Mouse (Mus musculus): ENCODE measurements around the gene Tkfc.
A peak's percentile ranks its signal among the peaks of the same experiment; 100 is the strongest.

The Tkfc gene

DNA sequence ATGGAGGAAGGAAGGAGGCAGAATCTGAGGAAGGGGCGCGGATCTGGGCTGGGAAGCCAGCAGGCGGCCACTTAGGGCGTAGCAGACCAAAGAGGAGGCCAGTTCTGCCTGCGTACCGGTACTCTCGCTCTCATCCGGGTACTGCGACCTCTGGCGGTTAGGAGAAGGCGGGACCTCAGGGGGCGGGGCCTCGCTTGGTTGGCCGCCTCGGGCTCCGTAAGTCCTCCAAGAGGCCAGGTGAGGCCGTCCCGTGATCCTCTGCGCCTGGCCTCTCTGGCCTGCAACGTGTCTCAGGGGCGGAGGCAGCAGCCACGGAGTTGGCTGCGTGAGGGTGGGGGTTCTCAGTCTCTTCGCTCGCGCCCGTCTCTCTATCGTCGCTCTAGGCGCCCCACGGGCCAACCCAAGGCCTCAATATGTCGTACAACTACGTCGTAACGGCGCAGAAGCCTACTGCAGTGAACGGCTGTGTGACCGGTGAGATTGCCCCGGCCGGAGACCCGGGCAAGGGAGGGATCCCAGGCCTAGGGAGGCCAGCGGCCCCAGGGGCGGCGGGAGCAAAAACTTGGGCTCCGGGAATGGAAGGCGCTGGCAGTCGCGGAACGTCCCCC, at the start of gene Tkfc, which contains the start of gene Ddb1:
Tkfc (minus strand) TSS at position 362 of the 608 bp plus-strand sequence.
Ddb1 (plus strand) TSS at position 35 of the 608 bp plus-strand sequence.
- peak; percentile 99 for DNase-seq

DNA sequence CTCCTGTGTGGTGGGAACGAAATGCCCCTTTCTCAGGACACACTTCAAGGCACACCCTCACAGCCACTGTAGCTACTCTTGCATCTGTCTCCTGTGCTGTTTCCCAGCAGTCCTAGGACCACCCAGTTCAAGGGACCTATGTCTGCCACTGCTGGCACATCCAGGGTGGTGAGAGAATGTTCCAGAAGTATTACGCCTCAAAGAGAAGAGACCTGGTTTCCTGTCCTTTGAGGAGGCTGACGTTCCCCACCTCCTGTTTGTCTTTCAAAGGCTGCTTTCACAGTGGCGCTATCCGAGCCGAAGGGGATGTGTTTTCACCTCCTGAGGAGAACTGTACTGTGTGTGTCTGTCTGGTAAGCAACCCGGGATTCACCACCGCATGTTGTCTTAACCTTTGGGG, 42.7 kb upstream of the Tkfc start:
- DNase-seq: no peak

DNA sequence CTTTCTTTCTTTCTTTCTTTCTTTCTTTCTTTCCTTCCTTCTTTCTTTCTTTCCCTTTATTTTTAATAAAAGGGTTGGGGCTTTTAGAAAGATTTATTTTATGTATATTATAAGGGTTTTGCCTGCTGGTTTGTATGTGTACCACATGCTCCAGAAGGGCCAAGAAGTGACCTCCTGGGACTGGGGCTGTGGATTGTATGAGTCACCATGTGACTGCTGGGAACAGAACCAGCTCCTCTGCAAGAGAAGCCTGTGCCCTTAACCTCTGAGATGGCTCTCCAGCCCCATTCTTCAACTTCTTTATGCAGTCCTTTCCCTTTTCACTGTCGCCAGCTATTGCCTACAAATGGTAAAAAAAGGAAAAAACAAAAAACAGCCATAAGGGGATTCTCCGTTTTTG, 40.2 kb upstream of the Tkfc start:
- DNase-seq: no peak

DNA sequence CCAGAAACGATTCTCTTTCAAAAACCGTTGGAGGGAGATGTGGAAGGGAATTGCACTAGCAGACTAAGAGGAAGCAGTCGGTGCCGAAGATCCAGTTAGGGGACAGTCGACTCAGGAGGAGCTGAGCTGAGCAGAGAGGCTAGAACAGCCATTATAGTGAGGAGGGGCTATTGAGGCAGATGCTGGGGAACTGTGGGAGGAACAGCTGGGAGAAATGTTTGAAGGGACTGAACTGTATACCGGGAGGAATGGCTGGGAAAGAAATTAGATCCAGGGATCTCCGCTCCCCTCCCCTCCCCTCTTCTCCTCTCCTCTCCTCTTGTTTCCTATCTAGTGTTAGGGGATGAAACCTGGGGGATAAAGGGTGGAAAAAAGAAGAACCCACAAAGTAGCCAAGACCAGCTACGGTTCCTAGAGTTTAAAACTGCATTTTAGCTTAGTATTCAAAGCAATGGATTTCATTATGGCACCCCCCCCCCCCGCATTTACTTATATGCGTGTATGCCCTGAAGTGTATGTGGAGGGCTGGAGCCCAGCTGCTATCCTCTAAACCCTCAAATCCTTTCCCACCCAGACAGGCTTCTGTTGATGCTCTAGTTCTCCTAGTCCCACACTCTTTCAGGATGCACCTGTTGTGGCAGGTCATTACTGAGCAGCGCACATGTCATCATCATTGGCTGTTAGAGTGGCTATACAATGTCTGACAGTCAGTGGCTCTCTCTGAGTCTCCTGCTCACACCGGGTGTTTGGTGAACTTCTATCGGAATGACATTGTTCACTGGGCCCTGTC, 35.3 kb upstream of the Tkfc start:
- no peak for DNase-seq

DNA sequence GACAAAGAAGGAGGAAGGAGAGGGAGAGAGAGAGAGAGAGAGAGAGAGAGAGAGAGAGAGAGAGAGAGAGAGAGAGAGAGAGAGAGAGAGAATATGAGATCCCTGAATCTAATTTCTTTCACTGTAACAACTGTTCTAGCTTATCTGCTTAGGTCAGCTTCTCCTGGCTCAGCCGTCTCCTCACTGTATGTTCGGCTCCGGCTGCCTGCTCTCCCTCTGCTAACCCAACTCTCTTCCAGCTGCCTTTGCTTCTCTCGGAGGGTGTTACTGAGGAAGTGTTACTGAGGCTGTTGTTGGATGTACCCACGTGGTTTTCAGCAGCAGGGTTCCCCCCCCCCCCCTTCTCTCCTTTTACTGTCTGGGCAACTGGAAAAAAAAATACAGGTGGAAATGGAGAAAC, 34.6 kb upstream of the Tkfc start:
- DNase-seq: no peak

DNA sequence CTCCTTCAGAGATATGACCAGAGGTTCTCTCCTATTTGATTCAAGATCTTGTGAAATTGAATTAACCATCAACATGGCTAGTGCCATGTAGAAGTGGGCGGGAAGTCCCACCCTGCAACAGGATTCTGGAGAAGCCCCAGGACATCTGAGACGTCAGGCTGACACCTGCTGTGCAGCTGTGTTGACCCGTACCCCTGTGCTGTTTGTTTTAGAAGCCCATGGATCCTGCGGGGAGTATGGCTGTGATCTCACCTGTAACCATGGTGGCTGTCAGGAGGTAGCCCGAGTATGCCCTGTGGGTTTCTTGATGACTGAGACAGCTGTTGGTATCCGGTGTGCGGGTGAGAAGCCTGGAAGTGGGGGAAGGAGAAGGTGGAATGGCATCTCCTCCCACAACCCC, 32.4 kb upstream of the Tkfc start:
- no peak for DNase-seq

DNA sequence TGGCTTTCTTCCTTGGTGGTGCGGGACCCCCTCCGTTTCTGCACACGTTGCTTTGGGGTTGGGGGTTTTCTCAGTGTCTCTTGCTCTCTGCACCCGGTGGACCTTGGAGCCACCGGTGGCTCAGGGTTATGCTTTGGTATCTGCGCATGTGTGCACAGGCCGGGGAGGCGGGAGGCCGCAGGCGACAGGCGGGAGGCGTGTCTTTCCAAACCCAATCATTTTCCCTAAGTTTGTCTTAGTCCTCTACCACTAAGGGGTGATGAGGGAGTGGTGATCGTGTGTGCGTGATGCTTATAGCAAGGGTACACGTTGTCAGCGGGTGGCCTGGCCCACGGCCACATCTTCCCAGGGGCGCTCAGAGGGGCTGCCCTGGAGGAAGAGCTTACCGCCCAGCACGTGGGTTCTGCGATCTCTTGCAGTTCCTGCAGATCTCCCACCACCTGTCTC, 29.4 kb upstream of the Tkfc start:
- DNase-seq: peak; percentile 81

DNA sequence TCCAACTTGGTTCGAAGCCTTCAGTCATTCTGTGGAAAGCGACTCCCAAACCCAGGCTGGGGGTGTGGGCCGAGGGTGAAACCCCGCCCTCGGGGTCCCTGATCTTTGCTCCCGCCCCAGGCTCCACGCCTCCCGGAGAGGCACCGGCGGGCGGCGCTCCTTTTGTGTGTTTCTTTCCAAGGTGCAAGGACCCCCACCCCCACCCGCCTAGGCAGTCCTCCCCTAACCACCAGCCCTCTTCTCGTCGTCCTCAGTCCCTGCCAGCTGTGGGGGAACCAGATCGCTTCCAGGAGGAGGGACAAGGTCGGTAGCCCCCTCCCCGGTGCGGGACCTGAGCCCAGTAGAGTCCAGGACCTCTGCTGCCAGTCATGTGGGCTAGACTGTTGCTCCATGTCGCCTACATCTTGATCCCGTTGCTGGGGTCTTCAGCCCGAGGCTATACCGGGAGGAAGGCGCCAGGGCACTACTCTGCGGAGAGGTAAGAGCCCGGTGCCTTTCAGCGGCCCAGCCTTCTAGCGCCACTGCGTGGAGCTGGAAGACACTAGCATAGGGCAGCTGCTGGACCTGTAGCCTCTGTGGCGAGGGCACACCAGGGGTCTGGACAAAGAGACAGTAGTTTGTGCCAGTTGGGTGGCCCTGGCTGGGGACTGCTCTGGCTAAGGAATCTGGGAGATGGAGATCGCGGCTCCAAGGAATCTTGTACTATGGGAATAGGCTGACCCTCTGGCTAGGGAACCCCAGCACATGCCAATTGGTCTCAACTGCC, 28.8 kb upstream of the Tkfc start, which contains the start of gene Vwce:
Vwce (plus strand) TSS at position 108 of the 766 bp plus-strand sequence.
- DNase-seq: peak; percentile 64

DNA sequence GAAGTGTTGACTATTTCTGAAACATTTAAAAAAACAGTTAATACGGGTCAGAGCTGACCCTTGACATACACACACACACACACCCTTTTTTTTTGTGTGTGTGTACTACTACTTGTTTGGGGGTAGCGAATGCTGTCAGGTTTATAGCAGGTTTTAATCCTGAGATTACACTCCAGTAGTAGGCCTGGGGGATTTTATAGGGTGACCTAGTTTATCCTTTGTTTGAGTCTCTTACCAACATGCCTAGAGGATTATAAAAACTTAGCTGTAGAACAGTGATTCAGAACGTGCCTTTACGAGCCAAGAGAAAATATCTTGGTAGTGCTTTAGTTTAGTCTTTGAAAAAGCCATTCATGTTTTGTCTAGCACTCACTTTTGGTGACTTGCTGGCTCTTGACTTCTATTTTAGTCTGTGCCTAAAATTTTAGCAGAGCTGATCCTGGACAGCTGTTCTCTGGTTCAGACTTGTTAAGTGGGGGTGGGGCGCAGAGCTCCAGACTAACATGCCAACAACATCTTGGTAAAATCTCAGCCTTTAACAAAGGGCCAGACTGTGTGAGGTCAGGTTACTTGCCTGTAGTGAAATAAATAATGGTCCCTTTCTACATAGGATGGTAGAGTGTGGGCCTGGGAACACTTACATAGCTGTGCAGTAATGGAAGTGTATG, 3.3 kb upstream of the Tkfc start:
- no peak for DNase-seq

DNA sequence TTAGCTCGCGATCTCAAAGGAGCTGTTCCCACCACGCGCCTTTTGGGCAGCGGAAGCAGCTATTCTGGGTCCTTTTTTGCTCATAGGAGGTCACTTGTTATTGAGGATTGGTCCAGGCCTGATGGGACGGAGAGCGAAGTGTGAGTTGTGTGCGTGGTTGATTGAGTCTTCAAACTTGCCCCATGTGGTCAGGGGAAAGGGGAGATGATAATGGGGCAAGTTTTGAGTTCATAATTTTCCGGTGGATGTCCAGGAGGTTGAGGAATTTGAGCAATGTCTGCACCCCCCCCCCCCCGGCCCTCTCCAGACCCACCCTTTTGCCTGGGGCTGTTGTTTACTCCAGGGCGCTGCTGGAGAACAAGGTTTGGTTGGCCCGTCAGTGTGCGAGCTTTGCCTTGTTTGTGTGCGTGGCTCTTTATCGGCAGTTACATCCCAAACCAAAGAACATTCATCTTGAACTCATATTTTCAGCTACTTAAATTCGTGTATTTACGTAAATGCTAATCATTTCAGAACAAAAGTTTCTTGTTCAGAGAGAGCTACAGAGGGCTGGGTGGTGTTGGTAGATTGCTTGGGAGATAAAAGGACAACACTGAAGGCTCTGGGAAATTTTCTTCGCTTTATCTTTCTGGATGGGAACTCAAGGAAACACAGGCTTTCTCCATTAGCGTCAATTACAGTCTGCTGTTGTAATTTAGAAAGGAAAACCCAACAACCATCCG, 608 bp upstream of the Tkfc start:
- no peak for DNase-seq

DNA sequence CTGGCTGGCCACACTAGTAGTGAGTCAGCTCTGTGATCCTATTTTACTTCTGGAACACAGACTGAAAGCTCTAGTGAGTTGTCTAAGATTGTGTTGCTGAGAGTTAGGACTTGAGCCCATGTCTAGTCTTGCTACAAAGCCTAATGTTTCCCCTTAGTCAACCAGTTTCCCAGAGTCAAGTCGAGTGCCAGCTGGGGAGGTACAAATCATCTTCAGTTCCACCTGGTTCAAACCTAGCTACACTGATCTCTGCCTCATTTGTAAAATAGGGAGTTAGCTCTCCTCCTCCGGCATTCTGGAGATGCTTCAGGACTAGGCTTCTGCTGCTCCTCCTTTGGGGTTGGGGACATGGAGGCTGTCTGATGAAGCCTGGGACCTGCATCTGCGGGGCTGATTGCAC, 920 bp downstream of the Tkfc start:
- no peak for DNase-seq

DNA sequence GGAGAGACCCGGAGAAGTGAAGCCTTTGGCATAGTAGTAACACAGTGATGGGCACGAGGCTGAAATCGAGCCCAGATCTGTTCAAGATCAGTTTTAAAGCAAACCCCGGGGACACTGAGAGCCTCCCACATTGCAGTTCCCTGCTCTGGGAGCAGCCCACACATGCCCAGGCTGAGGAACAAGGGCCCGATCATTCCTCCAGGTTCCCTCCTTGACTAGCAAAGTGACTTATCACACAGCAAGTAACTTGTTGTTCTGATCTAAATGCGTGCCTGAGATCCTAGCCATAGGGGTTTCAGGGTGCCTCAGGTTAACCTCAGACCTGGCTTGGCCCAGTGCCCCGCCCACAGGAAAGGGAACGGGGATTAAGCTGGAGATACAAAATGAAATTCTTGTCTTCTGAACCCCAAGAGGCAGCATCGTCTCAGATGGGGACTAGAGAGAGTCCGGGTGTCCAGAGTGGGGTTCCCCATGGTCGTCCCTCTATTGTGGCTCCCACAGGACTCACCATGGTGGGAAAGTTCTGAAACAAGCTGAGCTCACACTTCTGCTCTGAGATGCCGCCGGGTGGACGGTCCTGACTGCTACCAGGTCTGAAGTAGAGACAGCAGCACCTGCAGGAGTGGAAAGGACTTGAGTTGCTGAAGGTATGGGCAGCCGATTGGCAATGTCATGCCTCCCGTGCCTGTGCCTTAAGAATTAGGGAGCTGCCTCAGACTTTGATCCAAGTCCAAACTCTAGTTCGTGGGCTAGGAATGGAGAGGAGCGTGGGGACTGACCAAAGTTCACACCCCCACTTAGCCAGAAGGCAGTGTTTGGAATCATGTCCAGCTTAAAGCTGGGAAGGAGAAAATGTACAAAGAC, 1.6 kb downstream of the Tkfc start:
- DNase-seq: peak; percentile 90

DNA sequence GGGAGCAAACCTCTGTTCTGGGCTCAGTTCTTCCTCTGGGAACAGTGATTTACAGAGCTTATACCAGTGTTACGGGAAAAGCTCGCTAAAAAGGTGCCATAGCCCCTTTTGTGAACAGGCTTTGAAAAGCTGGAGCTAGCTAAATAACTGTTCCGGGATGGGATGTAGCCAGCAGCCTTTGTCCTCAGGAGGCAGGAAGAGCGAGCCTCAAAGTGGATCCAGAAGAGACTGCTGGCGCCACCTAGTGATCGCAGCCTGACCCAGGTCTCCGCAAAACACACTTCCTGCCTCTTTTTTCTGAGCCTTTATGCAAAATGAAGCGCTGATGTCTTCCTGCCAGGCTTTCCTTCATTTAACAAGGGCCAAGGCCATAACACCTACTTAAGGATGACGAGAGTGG, 2.7 kb downstream of the Tkfc start:
- DNase-seq: peak; percentile 94

DNA sequence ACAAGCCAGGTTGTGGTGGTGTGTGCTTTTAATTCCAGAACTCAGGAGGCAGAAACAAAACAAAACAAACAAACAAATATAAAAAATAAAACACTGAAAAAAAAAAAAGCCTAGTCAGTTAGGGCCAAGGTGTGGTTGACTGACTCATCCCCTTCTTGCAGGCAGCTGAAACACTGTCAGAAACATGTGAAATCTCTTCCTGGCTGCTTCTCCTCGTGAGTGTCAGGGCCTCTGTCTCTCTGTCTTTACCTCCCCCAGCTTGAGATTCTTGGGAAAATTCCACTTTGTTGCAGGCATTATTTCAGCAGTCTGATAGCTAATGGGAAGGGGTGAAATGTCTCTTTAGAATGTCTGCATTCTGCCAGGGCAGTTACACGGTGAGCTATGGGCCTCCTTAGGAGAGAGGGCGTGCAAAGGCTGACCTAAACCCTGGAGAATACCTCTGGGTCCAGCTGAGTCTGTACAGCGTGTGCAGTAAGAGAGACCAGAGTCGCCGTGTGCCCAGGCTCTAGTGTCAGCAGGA, 3.1 kb downstream of the Tkfc start:
- DNase-seq: no peak

DNA sequence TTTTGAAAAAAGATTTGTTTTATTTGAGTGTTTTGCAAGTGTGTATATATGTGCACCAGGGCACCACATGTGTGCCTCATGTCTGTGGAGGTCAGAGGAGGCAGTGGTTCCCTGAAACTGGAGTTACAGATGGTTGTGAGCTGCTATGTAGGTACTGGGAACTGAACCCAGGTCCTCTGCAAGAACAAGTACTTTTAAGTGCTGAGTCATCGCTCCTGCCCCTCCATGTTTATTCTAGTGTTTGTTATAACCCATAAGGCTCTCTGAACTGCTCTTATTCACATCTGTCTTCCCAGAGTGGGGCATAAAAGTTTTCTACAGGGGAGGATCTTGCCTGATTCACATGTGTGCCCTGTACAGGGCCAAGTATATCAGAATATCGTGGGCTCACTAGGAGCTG, 5.8 kb downstream of the Tkfc start:
- DNase-seq: no peak

DNA sequence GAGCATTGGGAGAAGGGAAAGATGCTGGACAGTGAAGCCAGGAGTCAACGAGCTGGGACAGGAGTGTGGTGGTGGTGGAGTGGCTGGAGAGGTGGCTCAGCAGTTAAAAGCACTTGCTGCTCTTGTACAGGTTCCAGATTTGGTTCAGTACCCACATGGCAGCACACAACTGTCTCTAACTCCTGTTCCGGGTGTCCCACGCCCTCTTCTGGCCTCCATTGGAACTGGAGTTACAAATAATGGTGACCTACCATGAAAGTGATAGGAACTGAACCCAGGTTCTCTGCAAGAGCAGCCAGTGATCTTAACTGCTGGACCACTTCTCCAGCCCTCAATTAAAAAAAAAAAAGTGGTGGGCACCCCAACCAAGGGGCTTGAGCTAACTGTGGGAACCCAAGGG, 7.3 kb downstream of the Tkfc start:
- peak; percentile 42 for DNase-seq

DNA sequence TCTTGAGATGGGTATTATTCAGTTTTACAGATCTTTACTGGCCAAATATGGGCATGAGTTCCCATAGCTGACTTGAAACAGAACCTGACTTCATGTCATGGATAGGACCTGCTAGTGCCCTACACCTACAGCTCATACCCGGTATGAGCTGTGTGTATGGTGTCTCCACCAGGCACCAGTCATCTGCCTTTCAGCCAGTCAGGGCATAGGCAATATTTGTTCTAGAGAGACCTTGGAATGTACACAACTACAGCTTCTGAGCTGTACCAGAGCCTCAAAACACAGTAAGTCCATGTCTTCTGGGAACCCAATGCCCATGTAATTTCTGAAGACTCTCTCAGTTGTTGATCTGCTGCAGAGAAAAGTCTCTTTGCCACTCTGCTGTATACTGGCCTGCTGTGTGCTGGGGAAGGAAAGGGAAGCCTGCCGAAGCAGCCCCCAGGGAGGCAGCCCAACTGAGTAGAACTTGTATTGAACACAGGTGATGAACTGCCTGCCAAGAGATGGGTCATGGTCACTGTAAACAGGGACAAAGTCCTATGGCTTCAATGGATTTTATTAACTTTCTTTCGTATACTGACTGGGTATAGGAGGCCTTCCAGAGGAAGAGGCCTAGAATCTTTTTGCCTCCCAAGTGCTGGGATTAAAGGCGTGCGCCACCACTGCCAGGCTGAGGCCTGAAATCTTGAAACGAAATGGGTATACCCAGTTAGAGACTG, 13.6 kb downstream of the Tkfc start:
- no peak for DNase-seq

DNA sequence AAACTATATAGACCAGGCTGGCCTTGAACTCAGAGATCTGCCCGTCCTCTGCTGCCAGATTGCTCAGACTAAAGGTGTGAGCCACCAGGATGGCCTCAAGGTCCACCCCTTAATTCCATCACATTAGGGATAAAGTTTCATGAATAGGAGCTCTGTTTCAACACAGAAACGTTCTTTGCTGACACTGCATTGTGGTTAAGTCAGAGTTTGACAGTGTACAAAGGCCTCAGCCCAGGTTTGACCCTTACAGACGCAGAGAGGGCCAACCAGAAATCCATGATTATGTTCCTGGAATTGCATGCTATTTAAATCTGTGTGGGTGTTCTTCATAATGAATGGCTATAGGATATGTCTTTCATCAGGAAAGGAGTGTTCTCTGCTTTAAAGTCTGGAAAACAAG, 15.2 kb downstream of the Tkfc start:
- DNase-seq: no peak

DNA sequence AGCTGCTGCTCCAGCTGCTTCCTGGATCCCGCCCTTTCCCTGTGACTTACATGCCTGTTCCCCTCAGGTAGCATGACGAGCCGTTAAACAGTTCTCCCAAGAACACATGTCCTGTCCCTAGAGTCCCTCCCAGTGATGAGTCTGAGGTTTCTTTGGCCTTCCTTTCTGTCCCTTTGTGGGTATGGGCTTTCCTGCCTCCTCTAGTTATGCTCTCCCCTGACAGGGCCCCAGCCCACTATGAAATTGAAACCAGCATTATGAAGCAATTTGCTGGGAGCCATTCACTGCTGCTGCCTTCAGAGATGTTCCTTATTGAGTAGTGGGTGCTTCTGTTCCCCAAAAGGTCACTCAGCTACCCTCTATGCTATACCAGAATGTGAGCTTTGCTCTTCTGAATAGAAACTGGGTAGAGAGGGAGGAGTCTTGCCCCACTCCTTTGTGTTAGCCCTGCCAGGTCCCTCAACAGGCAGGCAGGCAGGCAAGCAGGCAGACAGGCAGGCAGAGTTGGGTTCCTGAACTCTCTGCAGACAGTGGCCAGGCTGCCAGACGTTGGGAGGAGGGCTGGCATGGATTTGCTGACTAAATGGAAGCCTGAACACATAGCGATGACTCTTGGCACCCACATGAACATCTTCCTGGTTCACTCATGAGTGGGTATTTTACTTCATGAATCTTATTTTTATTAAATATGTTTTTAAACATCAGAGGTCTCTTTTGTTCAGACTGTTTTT, 16.2 kb downstream of the Tkfc start:
- DNase-seq: no peak

DNA sequence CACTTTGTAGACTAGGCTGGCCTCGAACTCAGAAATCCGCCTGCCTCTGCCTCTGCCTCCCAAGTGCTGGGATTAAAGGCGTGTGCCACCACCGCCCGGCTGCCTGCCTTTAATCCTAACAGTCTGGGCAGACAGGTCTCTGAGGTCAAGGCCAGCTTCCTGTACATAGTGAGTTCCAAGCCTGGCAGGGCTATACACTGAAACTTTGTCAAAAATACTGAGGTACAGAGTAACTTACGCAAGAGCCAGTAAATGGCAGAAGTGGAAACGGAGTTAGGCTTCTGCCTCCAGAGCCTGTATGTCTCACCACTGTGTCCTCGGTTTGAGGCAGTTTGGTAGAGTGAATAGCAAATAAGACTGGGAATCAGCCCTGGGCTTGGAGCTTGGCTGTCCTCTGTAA, 18.2 kb downstream of the Tkfc start:
- no peak for DNase-seq
